Mouse (Mus musculus) testis, postnatal 10 days (tissue): ENCODE data around the gene Hesx1.
"Not testable (repeated sequence)": the region's sequence is repeated elsewhere in the genome, so short reads cannot be mapped to it uniquely, and the experiment has no call there.

Experiments used
- DNase-seq: peaks from one replicate; pipeline ENCODE4 v3.0.0; 2021; ENCODE audit warnings: low spot score

Gene Hesx1

GRCm38 (mm10) chr14:26994211-26994741 lies at the start of gene Hesx1:
TSS of gene Hesx1 (plus strand) at chr14:26994416.
- no peak for DNase-seq

- DNase-seq: not testable (repeated sequence)
These were observed 38.1 kb upstream of the Hesx1 start for GRCm38 (mm10) chr14:26956139-26956538.

GRCm38 (mm10) chr14:26960518-26960917 lies 33.7 kb upstream of the Hesx1 start:
- DNase-seq: no peak

GRCm38 (mm10) chr14:26969164-26969563 lies 25.1 kb upstream of the Hesx1 start:
- DNase-seq: no peak

GRCm38 (mm10) chr14:26969856-26970407 lies 24.3 kb upstream of the Hesx1 start:
- no peak for DNase-seq

- DNase-seq: peak; percentile 99
These were observed 23.7 kb upstream of the Hesx1 start for GRCm38 (mm10) chr14:26970439-26970932.

GRCm38 (mm10) chr14:26971106-26971789 lies 23.0 kb upstream of the Hesx1 start, which contains the start of gene Appl1:
TSS of gene Appl1 (minus strand) at chr14:26971232.
- DNase-seq: no peak

- DNase-seq: no peak
These were observed 21.1 kb upstream of the Hesx1 start for GRCm38 (mm10) chr14:26973089-26973488.

GRCm38 (mm10) chr14:26975490-26975889 lies 18.7 kb upstream of the Hesx1 start:
- no peak for DNase-seq

- no peak for DNase-seq
These were observed 18.0 kb upstream of the Hesx1 start for GRCm38 (mm10) chr14:26976212-26976611.

- no peak for DNase-seq
These were observed 16.7 kb upstream of the Hesx1 start for GRCm38 (mm10) chr14:26977500-26977899.

GRCm38 (mm10) chr14:26979808-26980207 lies 14.4 kb upstream of the Hesx1 start:
- no peak for DNase-seq

GRCm38 (mm10) chr14:26981021-26981420 lies 13.2 kb upstream of the Hesx1 start:
- no peak for DNase-seq

- no peak for DNase-seq
These were observed 12.6 kb upstream of the Hesx1 start for GRCm38 (mm10) chr14:26981494-26982149.

GRCm38 (mm10) chr14:26982150-26982530 lies 12.1 kb upstream of the Hesx1 start:
- DNase-seq: peak; percentile 11

GRCm38 (mm10) chr14:26988694-26989093 lies 5.5 kb upstream of the Hesx1 start:
- no peak for DNase-seq

GRCm38 (mm10) chr14:26991622-26992021 lies 2.6 kb upstream of the Hesx1 start:
- DNase-seq: no peak

GRCm38 (mm10) chr14:26993427-26993826 lies 789 bp upstream of the Hesx1 start:
- no peak for DNase-seq

GRCm38 (mm10) chr14:26996257-26996656 lies 2.0 kb downstream of the Hesx1 start:
- no peak for DNase-seq

- DNase-seq: no peak
These were observed 6.2 kb downstream of the Hesx1 start for GRCm38 (mm10) chr14:27000386-27000785.

- DNase-seq: no peak
These were observed 10.7 kb downstream of the Hesx1 start for GRCm38 (mm10) chr14:27004906-27005305.

- no peak for DNase-seq
These were observed 11.7 kb downstream of the Hesx1 start for GRCm38 (mm10) chr14:27005937-27006336.

- no peak for DNase-seq
These were observed 17.3 kb downstream of the Hesx1 start for GRCm38 (mm10) chr14:27011561-27011960.
